Mouse (Mus musculus) hindlimb bud, embryonic 11.5 days (tissue): ENCODE measurements around the gene Specc1l.

Experiments used
- DNase-seq: peaks from one replicate; pipeline ENCODE4 v3.0.0-alpha.2; 2012; ENCODE audit warnings: low read depth, low spot score; ENCODE audit errors: extremely low spot score

The Specc1l gene

GRCm38 (mm10) chr10:75222611-75222998 is 10.7 kb downstream of the Specc1l start:
- no peak for DNase-seq

- DNase-seq: no peak
Measured at GRCm38 (mm10) chr10:75224154-75224553, 12.3 kb downstream of the Specc1l start.

GRCm38 (mm10) chr10:75224630-75225029 is 12.8 kb downstream of the Specc1l start:
- no peak for DNase-seq

GRCm38 (mm10) chr10:75227381-75227780 is 15.5 kb downstream of the Specc1l start:
- DNase-seq: no peak

- DNase-seq: no peak
Measured at GRCm38 (mm10) chr10:75230572-75230971, 18.7 kb downstream of the Specc1l start.

GRCm38 (mm10) chr10:75231876-75232275 is 20.0 kb downstream of the Specc1l start:
- no peak for DNase-seq

GRCm38 (mm10) chr10:75232612-75233155 is 20.8 kb downstream of the Specc1l start:
- no peak for DNase-seq

GRCm38 (mm10) chr10:75233489-75233888 is 21.6 kb downstream of the Specc1l start:
- no peak for DNase-seq

GRCm38 (mm10) chr10:75235726-75236125 is 23.9 kb downstream of the Specc1l start:
- DNase-seq: no peak

GRCm38 (mm10) chr10:75236156-75236555 is 24.3 kb downstream of the Specc1l start:
- no peak for DNase-seq

- no peak for DNase-seq
Measured at GRCm38 (mm10) chr10:75237166-75237565, 25.3 kb downstream of the Specc1l start.

- DNase-seq: no peak
Measured at GRCm38 (mm10) chr10:75240583-75241250, 28.8 kb downstream of the Specc1l start.

- no peak for DNase-seq
Measured at GRCm38 (mm10) chr10:75245806-75246205, 33.9 kb downstream of the Specc1l start.

- DNase-seq: no peak
Measured at GRCm38 (mm10) chr10:75246331-75246730, 34.5 kb downstream of the Specc1l start.

GRCm38 (mm10) chr10:75251011-75251410 is 39.1 kb downstream of the Specc1l start:
- no peak for DNase-seq

- no peak for DNase-seq
Measured at GRCm38 (mm10) chr10:75252301-75253022, 40.6 kb downstream of the Specc1l start.

- no peak for DNase-seq
Measured at GRCm38 (mm10) chr10:75255091-75255490, 43.2 kb downstream of the Specc1l start.

GRCm38 (mm10) chr10:75257401-75257800 is 45.5 kb downstream of the Specc1l start:
- DNase-seq: no peak

GRCm38 (mm10) chr10:75258241-75258640 is 46.4 kb downstream of the Specc1l start:
- no peak for DNase-seq

- DNase-seq: no peak
Measured at GRCm38 (mm10) chr10:75261268-75261667, 49.4 kb downstream of the Specc1l start.

- DNase-seq: no peak
Measured at GRCm38 (mm10) chr10:75264993-75265555, 53.2 kb downstream of the Specc1l start.

GRCm38 (mm10) chr10:75273020-75273419 is 61.1 kb downstream of the Specc1l start:
- no peak for DNase-seq
